Mouse (Mus musculus) G1E (cell line): ENCODE data around the gene Rit1.

Experiments used
- CTCF ChIP-seq: IDR thresholded peaks from 2 replicates; pipeline ENCODE4 v1.5.1; 2012; ENCODE audit warnings: low read depth, low read length, inconsistent platforms, mixed read lengths
- GATA1 ChIP-seq: IDR thresholded peaks from 2 replicates; pipeline ENCODE4 v1.6.1; 2012; ENCODE audit warnings: borderline replicate concordance, low read length, inconsistent platforms, mixed read lengths
- POLR2AphosphoS5 ChIP-seq: IDR thresholded peaks from 2 replicates; pipeline ENCODE4 v1.6.1; 2012; ENCODE audit warnings: low read depth, low read length, inconsistent platforms; ENCODE audit not compliant: insufficient replicate concordance
- TAL1 ChIP-seq: conservative IDR thresholded peaks from 2 replicates; pipeline ENCODE4 v1.6.1; 2012; ENCODE audit warnings: low read depth, low read length, inconsistent platforms, mixed read lengths

- TF ChIP-seq GATA1 (no peak), CTCF (no peak), POLR2AphosphoS5 (no peak), TAL1 (no peak)
Observed at GRCm38 (mm10) chr3:88754283-88754682, 37.6 kb downstream of the Rit1 start.
